Mouse (Mus musculus) intestine, postnatal 0 days (tissue): Measurements from ENCODE around the gene Henmt1. TPM values are rescaled to one million over a fixed set of nuclear protein-coding genes. Genes with fewer than 3 reads are reported as not detected.

Experiments used
- ATAC-seq: fragments of 200-750 bp; cut with Nextera tagmentation; 2 replicates; pipeline ENCODE4 v1.8.0; 2017; ENCODE audit warnings: mild to moderate bottlenecking, moderate TSS enrichment, moderate library complexity
- H3K27ac ChIP-seq: fragments of 300-500 bp; sonication (generic); 2 replicates; pipeline ENCODE4 v1.5.1; 2014; ENCODE audit warnings: mild to moderate bottlenecking, low read depth, low read length, moderate library complexity
- H3K27me3 ChIP-seq: fragments of 300-500 bp; sonication (generic); replicated peaks from 2 replicates; pipeline ENCODE4 v1.6.1; 2014; ENCODE audit warnings: low read length, mixed read lengths; ENCODE audit not compliant: control insufficient read depth, insufficient read depth
- H3K36me3 ChIP-seq: fragments of 300-500 bp; sonication (generic); 2 replicates; pipeline ENCODE4 v1.6.1; 2014; ENCODE audit warnings: mild to moderate bottlenecking, moderate library complexity; ENCODE audit not compliant: control insufficient read depth, insufficient read depth
- H3K4me1 ChIP-seq: fragments of 300-500 bp; sonication (generic); replicated peaks from 2 replicates; pipeline ENCODE4 v1.6.1; 2014; ENCODE audit warnings: antibody characterized with exemption, low read length, mixed read lengths; ENCODE audit not compliant: control insufficient read depth, insufficient read depth
- H3K4me2 ChIP-seq: fragments of 300-500 bp; sonication (generic); replicated peaks from 2 replicates; pipeline ENCODE4 v1.6.1; 2014; ENCODE audit warnings: low read depth, mild to moderate bottlenecking, moderate library complexity
- H3K4me3 ChIP-seq: fragments of 300-500 bp; sonication (generic); 2 replicates; pipeline ENCODE4 v1.5.1; 2014; ENCODE audit warnings: low read depth, low read length
- H3K9ac ChIP-seq: fragments of 300-500 bp; sonication (generic); 2 replicates; pipeline ENCODE4 v1.6.1; 2014; ENCODE audit warnings: mild to moderate bottlenecking, low read depth, low read length
- H3K9me3 ChIP-seq: fragments of 300-500 bp; sonication (generic); 2 replicates; pipeline ENCODE4 v1.6.1; 2016; ENCODE audit warnings: mixed run types; ENCODE audit not compliant: control insufficient read depth
- CTCF ChIP-seq: sonication (generic); IDR thresholded peaks from 2 replicates; pipeline ENCODE4 v1.5.1; 2016; ENCODE audit warnings: low read depth, mild to moderate bottlenecking, control low read depth, antibody characterized with exemption, moderate library complexity
- WGBS: fragments of 180-500 bp; shearing (Covaris S2); extraction: QIAGEN DNeasy Blood & Tissue Kit; methylation state at CpG from one replicate; pipeline ENCODE4 v1.1.7; 2014; 5-methylcytosine and 5-hydroxymethylcytosine counted together
- polyA plus RNA-seq: library from polyadenylated mRNA; unstranded; fragments of >200 nt; fragmentation: Nextera tagmentation; extraction: Ambion mirVana; gene quantifications from 2 replicates; pipeline ENCODE4 v1.2.1, GENCODE M21; 2015

The Henmt1 gene
- polyA plus RNA-seq, 1 experiment from 2014 or later: 0.38 TPM

GRCm38 (mm10) chr3:108957976-108958375 lies 18.3 kb downstream of the Henmt1 start:
- ATAC-seq: no peak
- Histone ChIP-seq H3K27ac (no peak overlapping the region), H3K36me3 (no peaks in the 10 kb centered on the region), H3K4me3 (no peak overlapping the region), H3K27me3 (no peaks in the 10 kb centered on the region), H3K4me2 (no peak overlapping the region), H3K9me3 (no peaks in the 10 kb centered on the region), H3K4me1 (no peaks in the 10 kb centered on the region), H3K9ac (no peak overlapping the region)
- TF ChIP-seq CTCF: no peak

GRCm38 (mm10) chr3:108959680-108960295 lies 20.1 kb downstream of the Henmt1 start:
- no peak for TF ChIP-seq CTCF
- H3K36me3 ChIP-seq: no peaks in the 10 kb centered on the region
- H3K27ac ChIP-seq: no peak overlapping the region
- no peak overlapping the region for H3K9ac ChIP-seq
- no peaks in the 10 kb centered on the region for H3K4me1 ChIP-seq
- no peaks in the 10 kb centered on the region for H3K27me3 ChIP-seq
- H3K9me3 ChIP-seq: no peaks in the 10 kb centered on the region
- no peak overlapping the region for H3K4me2 ChIP-seq
- 57% methylated on average over 13 of the region's 13 CpGs for WGBS
- no peak for ATAC-seq
- no peak overlapping the region for H3K4me3 ChIP-seq

- H3K4me2 ChIP-seq: no peak overlapping the region
- no peaks in the 10 kb centered on the region for H3K36me3 ChIP-seq
- H3K9ac ChIP-seq: no peak overlapping the region
- H3K9me3 ChIP-seq: no peaks in the 10 kb centered on the region
- H3K27ac ChIP-seq: no peak overlapping the region
- H3K27me3 ChIP-seq: no peaks in the 10 kb centered on the region
- no peak for TF ChIP-seq CTCF
- WGBS: 47% methylated on average over 7 of the region's 7 CpGs
- H3K4me3 ChIP-seq: no peak overlapping the region
- no peak for ATAC-seq
- no peaks in the 10 kb centered on the region for H3K4me1 ChIP-seq
Measured at GRCm38 (mm10) chr3:108961226-108961625, 21.6 kb downstream of the Henmt1 start.

- H3K27ac ChIP-seq: no peak overlapping the region
- ATAC-seq: no peak
- no peak overlapping the region for H3K4me2 ChIP-seq
Measured at GRCm38 (mm10) chr3:108961655-108962054, 22.0 kb downstream of the Henmt1 start.

GRCm38 (mm10) chr3:108963278-108963677 lies 23.6 kb downstream of the Henmt1 start:
- ATAC-seq: no peak
- no peak overlapping the region for H3K9ac ChIP-seq
- no peak overlapping the region for H3K4me2 ChIP-seq
- no peak overlapping the region for H3K4me3 ChIP-seq
- H3K9me3 ChIP-seq: no peaks in the 10 kb centered on the region
- no peak for TF ChIP-seq CTCF
- no peak overlapping the region for H3K27ac ChIP-seq
- no peaks in the 10 kb centered on the region for H3K27me3 ChIP-seq
- 80% methylated on average over 3 of the region's 3 CpGs for WGBS
- 0 out of 2 replicates have a peak, but pooled peaks cover 4% of the 10 kb centered on the region for H3K36me3 ChIP-seq
- H3K4me1 ChIP-seq: no peaks in the 10 kb centered on the region

More at GRCm38 (mm10) chr3:108961655-108962054, 22.0 kb downstream of the Henmt1 start:
- Histone ChIP-seq H3K9me3 (no peaks in the 10 kb centered on the region), H3K4me3 (no peak overlapping the region), H3K27me3 (no peaks in the 10 kb centered on the region), H3K36me3 (no peaks in the 10 kb centered on the region), H3K4me1 (no peaks in the 10 kb centered on the region), H3K9ac (no peak overlapping the region)
- 53% methylated on average over 6 of the region's 6 CpGs for WGBS
- no peak for TF ChIP-seq CTCF

- no peak for ATAC-seq
- Histone ChIP-seq H3K4me3 (no peak overlapping the region), H3K9me3 (no peaks in the 10 kb centered on the region), H3K36me3 (0 out of 2 replicates have a peak, but pooled peaks cover 4% of the 10 kb centered on the region), H3K9ac (no peak overlapping the region), H3K4me2 (no peak overlapping the region), H3K27ac (no peak overlapping the region), H3K4me1 (no peaks in the 10 kb centered on the region), H3K27me3 (no peaks in the 10 kb centered on the region)
- TF ChIP-seq CTCF: no peak
- 77% methylated on average over 3 of the region's 3 CpGs for WGBS
Measured at GRCm38 (mm10) chr3:108963776-108964175, 24.1 kb downstream of the Henmt1 start.
